Mouse (Mus musculus): ENCODE data around the gene Slc23a4. TPM values are rescaled to one million over a fixed set of nuclear protein-coding genes. Genes with fewer than 3 reads are reported as not detected.
A peak's percentile ranks its signal among the peaks of the same experiment; 100 is the strongest.

The Slc23a4 gene
- polyA plus RNA-seq, 1 experiment from 2014 or later: 0.40 TPM

DNA sequence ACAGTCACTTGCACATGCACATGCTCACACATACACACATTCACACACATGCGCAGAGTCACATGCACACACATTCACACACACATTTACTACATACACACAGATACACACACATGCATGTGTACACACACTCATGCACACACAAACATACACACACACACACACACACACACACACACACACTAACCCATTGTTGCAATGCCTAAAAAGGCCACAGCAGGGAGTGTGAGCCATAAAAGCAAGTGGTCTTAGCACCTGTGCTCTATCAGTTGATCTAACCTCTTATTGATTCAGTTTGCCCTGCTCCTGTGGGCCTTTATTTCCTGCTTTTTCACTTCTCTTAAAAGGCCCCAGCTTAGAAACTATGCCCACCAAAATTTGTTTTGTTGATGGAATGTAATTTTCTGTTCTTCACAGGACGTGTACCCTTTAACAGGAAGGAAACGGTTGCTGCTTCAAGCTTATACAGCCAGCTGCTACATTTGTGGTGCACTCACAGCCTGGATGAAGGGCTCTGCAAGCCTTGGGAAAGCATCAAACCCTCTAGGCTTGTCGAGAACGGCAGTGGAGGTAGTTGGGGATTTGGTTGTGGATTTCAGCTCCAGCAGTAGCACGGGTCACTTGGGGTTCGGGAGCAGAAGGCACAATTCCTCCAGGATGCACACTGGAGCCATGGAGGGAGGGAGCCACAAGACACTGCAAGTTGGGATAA is 36.1 kb downstream of the Slc23a4 start:
- H3K9me3 ChIP-seq: no peaks in the 10 kb centered on the region
- no peak overlapping the region for H3K27ac ChIP-seq
- no peak overlapping the region for H3K4me2 ChIP-seq
- ATAC-seq (ENCODE audit: low FRiP score): no peak
- WGBS: 74% methylated on average over 7 of the region's 7 CpGs
- peaks cover 10% of the 10 kb centered on the region; the same call in 1 of the 2 replicates for H3K4me1 ChIP-seq
- no peaks in the 10 kb centered on the region for H3K36me3 ChIP-seq (replicated peaks)
- no peak overlapping the region for H3K9ac ChIP-seq
- no peak overlapping the region for H3K4me3 ChIP-seq (replicated peaks)
- H3K27me3 ChIP-seq: peaks cover 14% of the 10 kb centered on the region; the same call in 1 of the 2 replicates

DNA sequence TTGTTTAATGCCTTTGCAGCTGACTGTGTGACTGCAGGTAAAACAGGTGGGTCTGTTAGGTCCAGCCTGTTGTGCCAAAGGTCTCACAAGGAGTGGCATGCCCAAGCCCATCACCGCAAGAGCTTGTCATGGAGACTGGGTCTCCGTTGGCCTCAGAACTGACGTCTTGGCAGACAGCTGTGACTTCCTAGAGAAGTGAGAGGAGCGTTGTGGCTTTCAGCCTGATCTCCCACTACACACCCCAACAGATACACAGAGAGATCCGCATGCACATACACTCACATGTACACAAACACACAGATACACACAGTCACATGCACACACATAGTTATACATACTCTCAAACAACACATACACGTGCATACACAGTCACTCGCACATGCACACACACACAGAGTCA is 36.7 kb downstream of the Slc23a4 start:
- no peak for ATAC-seq (ENCODE audit: low FRiP score)
- Histone ChIP-seq H3K27me3 (peaks cover 14% of the 10 kb centered on the region; the same call in 1 of the 2 replicates), H3K4me1 (peaks cover 10% of the 10 kb centered on the region; the same call in 1 of the 2 replicates), H3K9ac (no peak overlapping the region), H3K36me3 (replicated peaks) (no peaks in the 10 kb centered on the region), H3K4me2 (no peak overlapping the region), H3K9me3 (no peaks in the 10 kb centered on the region), H3K27ac (no peak overlapping the region), H3K4me3 (replicated peaks) (no peak overlapping the region)
- WGBS: 91% methylated on average over 7 of the region's 7 CpGs

DNA sequence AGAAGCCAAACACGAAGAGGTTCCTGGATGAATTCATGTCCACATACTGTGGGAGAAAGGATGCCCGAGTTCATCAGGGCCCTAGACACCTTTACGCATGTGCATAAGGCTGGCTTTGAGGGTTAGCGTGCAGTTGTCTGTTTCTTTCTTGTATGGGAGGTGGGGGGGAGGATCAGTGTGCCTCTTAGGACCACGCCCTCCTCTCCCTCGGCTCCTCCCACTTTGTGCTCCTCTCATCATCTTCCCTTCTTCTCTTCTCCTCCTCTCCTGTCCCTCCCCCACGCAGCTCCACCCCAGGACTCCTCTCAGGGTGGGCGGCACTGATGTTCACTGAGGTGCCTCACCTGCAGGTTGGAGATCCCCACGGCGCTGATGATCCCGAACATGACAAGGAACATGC is 39.7 kb downstream of the Slc23a4 start:
- H3K4me3 ChIP-seq (replicated peaks): peak overlapping the region; percentile 27
- WGBS: 22% methylated on average over 11 of the region's 11 CpGs
- no peak for ATAC-seq (ENCODE audit: low FRiP score)

DNA sequence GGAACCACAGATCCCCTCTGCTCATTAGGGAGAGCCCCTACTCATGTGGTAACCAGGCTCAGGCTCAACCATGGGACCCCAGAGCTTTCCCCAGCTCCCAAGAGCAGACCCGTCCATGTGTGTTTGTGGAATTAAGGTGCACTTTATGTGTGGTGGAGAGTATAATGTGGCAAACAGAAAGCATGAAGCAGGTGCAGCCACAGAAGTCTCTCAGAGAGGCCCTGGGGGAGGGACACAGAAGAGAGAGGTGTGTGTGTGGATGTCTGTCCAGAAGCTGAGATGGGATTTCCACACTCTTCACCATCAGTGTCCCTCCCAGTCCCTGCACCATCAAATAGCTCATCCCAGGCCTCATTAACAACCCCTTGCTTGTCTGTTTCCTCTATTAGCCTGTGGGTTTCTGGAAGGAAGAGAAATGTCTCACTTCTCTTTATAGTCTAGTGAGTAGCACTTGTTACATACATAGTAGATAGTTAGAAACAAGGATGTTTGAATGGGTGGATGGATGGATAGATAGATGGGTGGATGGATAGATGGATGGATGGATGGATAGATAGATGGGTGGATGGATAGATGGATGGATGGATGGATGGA is 41.6 kb downstream of the Slc23a4 start:
- Histone ChIP-seq H3K27me3 (peaks cover 14% of the 10 kb centered on the region; the same call in 1 of the 2 replicates), H3K9me3 (no peaks in the 10 kb centered on the region), H3K9ac (no peak overlapping the region), H3K4me1 (peaks cover 4% of the 10 kb centered on the region; the same call in 1 of the 2 replicates), H3K27ac (no peak overlapping the region), H3K4me3 (replicated peaks) (no peak overlapping the region), H3K36me3 (replicated peaks) (no peaks in the 10 kb centered on the region), H3K4me2 (no peak overlapping the region)
- ATAC-seq (ENCODE audit: low FRiP score): no peak
- WGBS: 75% methylated on average over 1 of the region's 1 CpGs

More for the DNA sequence above, 39.7 kb downstream of the Slc23a4 start:
- no peaks in the 10 kb centered on the region for H3K36me3 ChIP-seq (replicated peaks)
- H3K9me3 ChIP-seq: no peaks in the 10 kb centered on the region
- no peak overlapping the region for H3K27ac ChIP-seq
- peaks cover 14% of the 10 kb centered on the region; the same call in 1 of the 2 replicates for H3K27me3 ChIP-seq
- H3K9ac ChIP-seq: no peak overlapping the region
- peaks cover 4% of the 10 kb centered on the region; the same call in 1 of the 2 replicates for H3K4me1 ChIP-seq
- peak overlapping the region; percentile 45 for H3K4me2 ChIP-seq

DNA sequence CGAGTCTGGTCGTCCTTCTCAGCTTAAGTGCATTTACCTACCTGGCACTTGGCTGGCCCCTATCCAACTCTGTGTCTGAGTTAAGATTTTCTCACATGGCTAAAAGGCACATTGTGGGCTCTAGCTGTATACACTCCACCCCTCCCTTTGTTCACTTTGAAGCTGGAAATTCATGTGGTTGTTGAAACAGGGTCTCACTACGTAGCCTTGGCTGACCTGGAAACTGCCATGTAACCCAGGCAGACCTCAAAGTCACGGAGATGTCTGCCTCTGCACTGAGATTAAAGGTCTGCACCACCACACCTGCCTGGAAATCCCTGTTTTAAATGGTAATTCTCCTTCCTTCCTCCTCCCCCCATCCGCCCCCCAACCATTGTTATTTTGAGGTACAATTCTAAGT is 44.7 kb downstream of the Slc23a4 start:
- Histone ChIP-seq H3K4me1 (peaks cover 2% of the 10 kb centered on the region; the same call in 1 of the 2 replicates), H3K9ac (no peak overlapping the region), H3K4me2 (no peak overlapping the region), H3K9me3 (no peaks in the 10 kb centered on the region), H3K4me3 (replicated peaks) (no peak overlapping the region), H3K36me3 (replicated peaks) (no peaks in the 10 kb centered on the region), H3K27me3 (no peaks in the 10 kb centered on the region), H3K27ac (no peak overlapping the region)
- WGBS: 81% methylated on average over 5 of the region's 5 CpGs
- ATAC-seq (ENCODE audit: low FRiP score): no peak

DNA sequence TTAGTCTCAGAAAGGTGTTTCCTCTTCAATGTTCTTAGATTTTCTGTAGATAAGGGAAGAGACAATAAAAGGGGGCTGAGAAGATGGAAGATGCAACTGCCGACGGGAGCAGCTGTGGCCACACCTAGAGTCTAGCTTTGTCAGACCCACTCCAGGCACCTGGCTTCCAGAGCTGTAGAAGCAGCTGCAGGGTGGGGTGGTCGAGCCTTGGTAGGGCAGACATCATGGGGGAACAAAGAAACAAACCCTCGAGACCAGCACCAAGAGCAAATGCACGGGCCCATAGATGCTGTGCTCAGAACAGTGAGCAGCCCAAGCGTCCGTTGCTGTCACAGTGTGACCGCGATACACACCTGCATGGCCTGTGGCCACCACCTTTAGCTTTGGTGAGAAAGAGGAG is 45.8 kb downstream of the Slc23a4 start:
- H3K27me3 ChIP-seq: no peaks in the 10 kb centered on the region
- H3K4me1 ChIP-seq: no peaks in the 10 kb centered on the region
- H3K27ac ChIP-seq: no peak overlapping the region
- no peak overlapping the region for H3K4me3 ChIP-seq (replicated peaks)
- 84% methylated on average over 9 of the region's 9 CpGs for WGBS
- H3K36me3 ChIP-seq (replicated peaks): no peaks in the 10 kb centered on the region
- H3K9ac ChIP-seq: no peak overlapping the region
- no peaks in the 10 kb centered on the region for H3K9me3 ChIP-seq
- no peak overlapping the region for H3K4me2 ChIP-seq
- no peak for ATAC-seq (ENCODE audit: low FRiP score)

DNA sequence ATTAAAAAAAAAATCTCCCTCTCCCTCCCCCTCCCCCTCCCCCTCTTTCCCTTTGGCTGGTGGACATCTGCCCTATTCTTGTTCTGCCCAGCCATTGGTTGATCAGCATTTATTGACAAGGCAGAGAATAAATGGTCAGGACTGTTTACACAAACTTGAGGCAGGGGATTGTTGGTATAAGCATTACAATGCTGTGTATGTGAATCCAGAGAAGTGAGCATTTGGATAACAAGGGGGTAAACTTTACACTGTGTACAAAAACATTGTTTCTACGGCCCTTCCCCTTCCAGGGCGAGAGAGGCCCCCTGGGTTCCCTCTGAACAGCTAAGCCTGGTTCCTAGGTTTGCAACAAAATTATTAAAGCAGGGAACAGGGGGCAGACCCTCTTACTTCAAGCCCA is 46.7 kb downstream of the Slc23a4 start:
- Histone ChIP-seq H3K4me3 (replicated peaks) (no peak overlapping the region), H3K4me2 (no peak overlapping the region), H3K9me3 (no peaks in the 10 kb centered on the region), H3K27me3 (no peaks in the 10 kb centered on the region), H3K9ac (no peak overlapping the region), H3K36me3 (replicated peaks) (no peaks in the 10 kb centered on the region), H3K4me1 (no peaks in the 10 kb centered on the region), H3K27ac (no peak overlapping the region)
- 75% methylated on average over 2 of the region's 2 CpGs for WGBS
- ATAC-seq (ENCODE audit: low FRiP score): no peak

DNA sequence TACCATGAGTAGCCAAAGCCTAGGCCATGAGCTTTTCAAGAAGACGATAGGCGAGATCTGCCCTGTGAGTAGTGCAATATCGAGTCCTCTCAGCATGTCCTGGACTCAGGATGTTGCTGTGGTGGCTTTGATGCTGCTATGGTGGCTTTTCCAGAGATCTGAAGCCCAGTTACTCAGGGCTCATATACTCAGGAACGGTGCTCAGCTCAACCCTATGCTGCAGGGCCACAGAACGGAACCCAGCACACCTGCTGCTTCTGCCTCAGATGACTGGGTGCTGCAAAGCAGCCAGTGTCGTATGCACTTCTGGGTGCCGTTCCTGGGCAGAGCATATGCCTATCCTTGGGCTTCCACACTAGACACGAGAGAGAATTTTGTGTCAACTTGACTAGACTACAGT is 48.8 kb downstream of the Slc23a4 start:
- WGBS: 91% methylated on average over 8 of the region's 8 CpGs
- H3K9ac ChIP-seq: no peak overlapping the region
- no peak overlapping the region for H3K4me3 ChIP-seq (replicated peaks)
- H3K4me1 ChIP-seq: no peaks in the 10 kb centered on the region
- H3K27ac ChIP-seq: no peak overlapping the region
- H3K9me3 ChIP-seq: no peaks in the 10 kb centered on the region
- no peaks in the 10 kb centered on the region for H3K36me3 ChIP-seq (replicated peaks)
- no peaks in the 10 kb centered on the region; the same call in 1 of the 2 replicates for H3K27me3 ChIP-seq
- ATAC-seq (ENCODE audit: low FRiP score): no peak
- H3K4me2 ChIP-seq: no peak overlapping the region

DNA sequence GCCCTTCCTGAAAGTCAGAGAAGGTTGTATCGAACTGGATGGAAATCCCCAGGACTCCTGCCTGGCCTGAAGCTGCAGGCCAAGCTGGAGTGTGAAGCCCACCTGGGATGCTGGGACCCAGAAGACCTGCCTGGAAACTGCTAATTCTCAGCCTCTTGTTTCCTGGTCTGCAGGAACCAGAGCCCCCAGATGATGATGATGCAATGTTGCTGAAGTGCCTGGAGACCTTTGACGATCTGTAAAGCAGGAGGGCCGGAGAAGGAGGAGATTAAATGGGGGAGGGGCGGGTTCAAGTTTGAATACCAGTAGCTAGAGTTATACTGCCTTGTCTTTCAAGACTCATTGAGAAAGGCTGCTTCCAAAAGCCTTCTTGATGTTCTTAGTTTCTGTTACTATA is 49.3 kb downstream of the Slc23a4 start:
- Histone ChIP-seq H3K9ac (no peak overlapping the region), H3K9me3 (no peaks in the 10 kb centered on the region), H3K4me1 (no peaks in the 10 kb centered on the region), H3K27ac (no peak overlapping the region), H3K4me2 (no peak overlapping the region), H3K27me3 (no peaks in the 10 kb centered on the region; the same call in 1 of the 2 replicates), H3K36me3 (replicated peaks) (no peaks in the 10 kb centered on the region), H3K4me3 (replicated peaks) (no peak overlapping the region)
- ATAC-seq (ENCODE audit: low FRiP score): no peak
- WGBS: 42% methylated on average over 4 of the region's 4 CpGs

DNA sequence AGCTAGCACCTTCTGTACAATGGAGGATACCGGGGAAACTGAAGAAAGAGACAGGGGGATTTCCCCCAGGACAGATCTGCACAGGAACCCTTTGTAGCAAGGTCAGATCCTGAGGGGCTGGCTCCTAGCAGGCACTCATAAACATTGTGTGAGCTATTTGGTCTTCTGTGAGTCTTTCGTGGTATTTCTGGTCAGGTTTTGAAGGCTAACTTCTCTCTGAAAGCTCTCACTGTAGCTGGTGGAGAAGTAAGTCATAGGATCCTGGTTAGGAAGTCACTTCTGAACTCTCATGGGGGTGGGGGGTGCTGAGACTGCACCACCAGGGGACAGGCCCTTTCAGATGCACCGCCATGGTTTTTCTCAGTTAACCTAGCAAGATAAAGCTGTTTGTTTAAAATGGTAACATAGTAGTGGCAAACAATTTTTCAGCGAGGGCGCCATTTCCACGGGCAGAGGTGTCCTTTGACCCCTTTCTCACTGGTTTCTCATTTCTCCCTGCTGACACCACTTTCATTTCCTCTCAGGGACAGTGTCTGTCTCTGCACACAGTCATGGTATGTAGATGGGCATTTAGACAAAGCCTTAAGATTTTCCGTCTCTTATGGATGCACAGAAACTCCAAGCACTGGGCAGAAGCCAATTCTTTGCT is 49.8 kb downstream of the Slc23a4 start:
- no peaks in the 10 kb centered on the region for H3K9me3 ChIP-seq
- H3K4me3 ChIP-seq (replicated peaks): no peak overlapping the region
- H3K36me3 ChIP-seq (replicated peaks): no peaks in the 10 kb centered on the region
- no peak overlapping the region for H3K27ac ChIP-seq
- no peaks in the 10 kb centered on the region; the same call in 1 of the 2 replicates for H3K27me3 ChIP-seq
- no peak overlapping the region for H3K9ac ChIP-seq
- no peak for ATAC-seq (ENCODE audit: low FRiP score)
- H3K4me2 ChIP-seq: no peak overlapping the region
- 82% methylated on average over 7 of the region's 7 CpGs for WGBS
- no peaks in the 10 kb centered on the region for H3K4me1 ChIP-seq

DNA sequence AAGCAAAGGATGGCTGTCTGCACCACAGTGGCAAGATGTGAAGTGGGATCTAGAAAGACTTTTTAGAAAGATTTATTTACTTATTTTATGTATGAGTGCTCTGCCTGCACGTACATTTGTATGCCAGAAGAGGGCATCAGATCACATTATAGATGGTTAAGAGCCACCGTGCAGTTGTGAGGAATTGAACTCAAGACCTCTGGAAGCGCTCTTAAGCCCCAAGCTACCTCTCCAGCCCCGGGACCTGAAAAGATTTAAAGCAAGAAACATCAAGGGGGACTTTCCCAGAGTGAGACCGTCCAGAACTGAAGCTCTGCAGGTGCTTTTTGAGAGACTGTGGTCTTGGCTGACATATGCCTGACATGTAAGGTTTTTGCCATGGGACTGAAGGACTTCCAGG is 51.5 kb downstream of the Slc23a4 start:
- no peaks in the 10 kb centered on the region; the same call in 1 of the 2 replicates for H3K27me3 ChIP-seq
- WGBS: 64% methylated on average over 5 of the region's 5 CpGs
- no peak overlapping the region for H3K4me2 ChIP-seq
- no peak overlapping the region for H3K9ac ChIP-seq
- no peak overlapping the region for H3K4me3 ChIP-seq (replicated peaks)
- no peak overlapping the region for H3K27ac ChIP-seq
- H3K4me1 ChIP-seq: no peaks in the 10 kb centered on the region
- H3K36me3 ChIP-seq (replicated peaks): no peaks in the 10 kb centered on the region
- ATAC-seq (ENCODE audit: low FRiP score): no peak
- no peaks in the 10 kb centered on the region for H3K9me3 ChIP-seq

DNA sequence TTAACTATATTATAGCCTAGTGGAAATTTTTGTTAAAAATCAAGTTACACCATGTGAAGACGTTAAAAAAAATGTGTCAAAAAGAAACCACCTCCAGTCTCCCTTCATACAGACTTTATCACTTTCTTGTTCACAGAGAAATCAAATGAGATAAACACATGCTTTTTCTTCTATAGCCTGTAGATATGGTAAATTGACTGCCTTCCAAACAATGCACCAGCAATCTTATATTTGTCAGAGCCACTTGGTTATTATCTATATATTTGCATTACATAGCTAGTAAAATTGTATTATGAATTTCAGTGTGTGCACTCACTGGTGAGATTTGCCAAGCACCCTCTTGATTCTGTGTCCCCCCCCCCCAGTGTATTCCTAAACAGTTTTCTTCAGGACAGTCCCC is 55.6 kb downstream of the Slc23a4 start:
- H3K9ac ChIP-seq: no peak overlapping the region
- ATAC-seq (ENCODE audit: low FRiP score): no peak
- 95% methylated on average over 1 of the region's 1 CpGs for WGBS

More for the DNA sequence above, 55.6 kb downstream of the Slc23a4 start:
- Histone ChIP-seq H3K36me3 (replicated peaks) (no peaks in the 10 kb centered on the region), H3K27ac (no peak overlapping the region), H3K9me3 (no peaks in the 10 kb centered on the region), H3K4me2 (no peak overlapping the region), H3K4me3 (replicated peaks) (no peak overlapping the region), H3K27me3 (no peaks in the 10 kb centered on the region; the same call in 1 of the 2 replicates), H3K4me1 (no peaks in the 10 kb centered on the region)

All from forebrain, embryonic 12.5 days (tissue).